Mouse (Mus musculus) MEL (cell line): Measurements from ENCODE around the gene Hist3h2a. TPM values are rescaled to one million over a fixed set of nuclear protein-coding genes. Genes with fewer than 3 reads are reported as not detected.

Experiments
- DNase-seq: peaks from one replicate; pipeline ENCODE4 v3.0.0; 2011; ENCODE audit warnings: low read depth, low spot score
- H3K27ac ChIP-seq: 2 replicates; pipeline ENCODE4 v1.5.1; 2012; ENCODE audit warnings: low read depth, mild to moderate bottlenecking, control low read depth, low read length, moderate library complexity; ENCODE audit not compliant: control insufficient read depth
- H3K27me3 ChIP-seq, 2 experiments: fragments of 150-350 bp in 1 of 2; sonication (generic) in 1 of 2; 2 replicates each; pipeline ENCODE4 v1.6.1; 2012; ENCODE audit warnings: low read length in 2 of 2, mild to moderate bottlenecking in 2 of 2, improper control_type of control experiment in 1 of 2, moderate library complexity in 1 of 2; ENCODE audit not compliant: insufficient read depth in 2 of 2, control insufficient read depth in 1 of 2
- H3K36me3 ChIP-seq, 2 experiments: 2 replicates each; pipeline ENCODE4 v1.6.1; 2012 to 2014; ENCODE audit warnings: low read length in 2 of 2, improper control_type of control experiment in 1 of 2, inconsistent platforms in 1 of 2, mild to moderate bottlenecking in 1 of 2; ENCODE audit not compliant: insufficient read depth in 2 of 2, control insufficient read depth in 1 of 2
- H3K4me1 ChIP-seq, 2 experiments: fragments of 150-350 bp in 1 of 2; sonication (generic) in 1 of 2; 2 replicates each; pipeline ENCODE4 v1.6.1; 2012; ENCODE audit warnings: low read length in 2 of 2, improper control_type of control experiment in 1 of 2, mild to moderate bottlenecking in 1 of 2; ENCODE audit not compliant: insufficient read depth in 2 of 2, control insufficient read depth in 1 of 2
- H3K4me3 ChIP-seq, 2 experiments: fragments of 150-350 bp in 1 of 2; sonication (generic) in 1 of 2; 2 replicates each; pipeline ENCODE4 v1.5.1; 2012; ENCODE audit warnings: low read depth in 2 of 2, low read length in 2 of 2, mild to moderate bottlenecking in 2 of 2, moderate library complexity in 2 of 2, control low read depth in 1 of 2, improper control_type of control experiment in 1 of 2; ENCODE audit not compliant: control insufficient read depth in 1 of 2, insufficient read depth in 1 of 2
- H3K79me2 ChIP-seq: 2 replicates; pipeline ENCODE4 v1.6.1; 2012; ENCODE audit warnings: mild to moderate bottlenecking, low read length, moderate library complexity; ENCODE audit not compliant: control insufficient read depth, poor library complexity, insufficient read depth
- H3K9ac ChIP-seq: 2 replicates; pipeline ENCODE4 v1.6.1; 2012; ENCODE audit warnings: low read depth, mild to moderate bottlenecking, control low read depth, low read length, moderate library complexity; ENCODE audit not compliant: control insufficient read depth, poor library complexity, severe bottlenecking
- H3K9me3 ChIP-seq: fragments of 150-350 bp; sonication (generic); replicated peaks from 2 replicates; pipeline ENCODE4 v1.6.1; 2012; ENCODE audit warnings: mild to moderate bottlenecking, low read length, improper control_type of control experiment, moderate library complexity; ENCODE audit not compliant: insufficient read depth
- BHLHE40 ChIP-seq: IDR thresholded peaks from 2 replicates; pipeline ENCODE4 v1.6.1; 2012; ENCODE audit warnings: low read depth, mild to moderate bottlenecking, inconsistent platforms, low read length, improper control_type of control experiment, borderline replicate concordance
- CHD1 ChIP-seq: IDR thresholded peaks from 2 replicates; pipeline ENCODE4 v1.6.1; 2012; ENCODE audit warnings: low read depth, mild to moderate bottlenecking, inconsistent platforms, low read length, improper control_type of control experiment
- E2F4 ChIP-seq: IDR thresholded peaks from 2 replicates; pipeline ENCODE4 v1.6.1; 2011; ENCODE audit warnings: low read depth, low read length, improper control_type of control experiment, borderline replicate concordance
- ELF1 ChIP-seq: IDR thresholded peaks from 2 replicates; pipeline ENCODE4 v1.6.1; 2014; ENCODE audit warnings: low read depth, mild to moderate bottlenecking, inconsistent platforms, low read length, improper control_type of control experiment, moderate library complexity
- GABPA ChIP-seq: IDR thresholded peaks from 2 replicates; pipeline ENCODE4 v1.6.1; 2012; ENCODE audit warnings: low read depth, mild to moderate bottlenecking, inconsistent platforms, low read length, improper control_type of control experiment, moderate library complexity
- GATA1 ChIP-seq: IDR thresholded peaks from 2 replicates; pipeline ENCODE4 v1.6.1; 2011; ENCODE audit warnings: low read depth, low read length, improper control_type of control experiment
- JUND ChIP-seq: IDR thresholded peaks from 2 replicates; pipeline ENCODE4 v1.6.1; 2011; ENCODE audit warnings: low read depth, mild to moderate bottlenecking, improper control_type of control experiment, low read length
- KAT2A ChIP-seq: conservative IDR thresholded peaks from 2 replicates; pipeline ENCODE4 v1.6.1; 2012; ENCODE audit warnings: low read depth, low read length, improper control_type of control experiment, inconsistent platforms
- MAFK ChIP-seq: IDR thresholded peaks from 2 replicates; pipeline ENCODE4 v1.6.1; 2011; ENCODE audit warnings: low read depth, mild to moderate bottlenecking, low read length, improper control_type of control experiment, borderline replicate concordance
- MAX ChIP-seq: IDR thresholded peaks from 2 replicates; pipeline ENCODE4 v1.6.1; 2011; ENCODE audit warnings: low read length, improper control_type of control experiment
- MAZ ChIP-seq: IDR thresholded peaks from 2 replicates; pipeline ENCODE4 v1.6.1; 2012; ENCODE audit warnings: low read depth, mild to moderate bottlenecking, inconsistent platforms, low read length, improper control_type of control experiment
- NELFE ChIP-seq: IDR thresholded peaks from 2 replicates; pipeline ENCODE4 v1.6.1; 2011; ENCODE audit warnings: low read depth, low read length, improper control_type of control experiment
- NRF1 ChIP-seq: IDR thresholded peaks from 2 replicates; pipeline ENCODE4 v1.6.1; 2014; ENCODE audit warnings: low read depth, mild to moderate bottlenecking, inconsistent platforms, low read length, improper control_type of control experiment, moderate library complexity; ENCODE audit not compliant: poor library complexity, insufficient read depth, severe bottlenecking
- POLR2A ChIP-seq, 2 experiments: IDR thresholded peaks; 2 replicates each; pipeline ENCODE4 v1.6.1; 2011 to 2012; ENCODE audit warnings: low read length in 2 of 2, mild to moderate bottlenecking in 2 of 2, control low read depth in 1 of 2, improper control_type of control experiment in 1 of 2, low read depth in 1 of 2, moderate library complexity in 1 of 2; ENCODE audit not compliant: control insufficient read depth in 1 of 2, insufficient read depth in 1 of 2, poor library complexity in 1 of 2
- POLR2AphosphoS2 ChIP-seq: IDR thresholded peaks from 2 replicates; pipeline ENCODE4 v1.6.1; 2011; ENCODE audit warnings: low read length, improper control_type of control experiment
- RCOR1 ChIP-seq: IDR thresholded peaks from 2 replicates; pipeline ENCODE4 v1.6.1; 2012; ENCODE audit warnings: low read depth, mild to moderate bottlenecking, inconsistent platforms, low read length, improper control_type of control experiment
- UBTF ChIP-seq: IDR thresholded peaks from 2 replicates; pipeline ENCODE4 v1.6.1; 2012; ENCODE audit warnings: low read depth, mild to moderate bottlenecking, inconsistent platforms, low read length, improper control_type of control experiment, moderate library complexity, borderline replicate concordance; ENCODE audit not compliant: insufficient read depth
- USF2 ChIP-seq, 2 experiments: IDR thresholded peaks; 2 replicates each; pipeline ENCODE4 v1.6.1; 2011 to 2012; ENCODE audit warnings: improper control_type of control experiment in 2 of 2, low read length in 2 of 2, borderline replicate concordance in 1 of 2, inconsistent platforms in 1 of 2, low read depth in 1 of 2, mild to moderate bottlenecking in 1 of 2; ENCODE audit not compliant: insufficient read depth in 1 of 2
- ZMIZ1 ChIP-seq: IDR thresholded peaks from 2 replicates; pipeline ENCODE4 v1.6.1; 2012; ENCODE audit warnings: low read depth, mild to moderate bottlenecking, inconsistent platforms, low read length, improper control_type of control experiment, moderate library complexity
- polyA plus RNA-seq, 2 experiments: library from polyadenylated mRNA; stranded (reverse) in 1 of 2; unstranded in 1 of 2; fragments of >175 nt in 1 of 2; fragments of >200 nt in 1 of 2; gene quantifications; 2 replicates each; pipeline versions ENCODE4 v1.2.1 to v1.2.4; 2012; ENCODE audit warnings: low replicate concordance in 2 of 2, low read depth in 1 of 2; ENCODE audit not compliant: insufficient read length in 2 of 2, insufficient read depth in 1 of 2, missing spikeins in 1 of 2
- total RNA-seq: library from RNA; depleted of rRNA; stranded (reverse); fragments of 300-350 nt; gene quantifications from 2 replicates; pipeline ENCODE4 v1.2.3, GENCODE M21; 2012

Hist3h2a gene
- total and polyA plus RNA-seq, 3 experiments = 0.42 to 184 TPM; not detected in 1

GRCm38 (mm10) chr11:58958536-58958935, 4.1 kb downstream of the Hist3h2a start:
- H3K4me3 ChIP-seq = no peak overlapping the region
- H3K9me3 ChIP-seq = no peaks in the 10 kb centered on the region
- H3K4me1 ChIP-seq = peaks cover 5 to 8% of the 10 kb centered on the region in 2 experiments; a peak in 3 of 4 replicates
- DNase-seq = no peak
- TF ChIP-seq POLR2A (IDR thresholded peaks at IDR 0.05; ENCODE audit: control insufficient read depth in 1 of 2, insufficient read depth in 1 of 2, low read depth in 1 of 2, low read length in 2 of 2, poor library complexity in 1 of 2) = no peak
- TF ChIP-seq BHLHE40 = no peak
- no peak for TF ChIP-seq USF2 (IDR thresholded peaks at IDR 0.05; ENCODE audit: borderline replicate concordance in 1 of 2, insufficient read depth in 1 of 2, low read depth in 1 of 2, low read length in 2 of 2)
- no peak for TF ChIP-seq MAX
- no peak for TF ChIP-seq POLR2AphosphoS2
- no peak for TF ChIP-seq NRF1
- no peak for TF ChIP-seq GABPA
- no peak for TF ChIP-seq KAT2A
- H3K36me3 ChIP-seq = peaks cover 0 to 10% of the 10 kb centered on the region in 2 experiments; a peak in 2 of 4 replicates
- no peak overlapping the region for H3K27ac ChIP-seq
- no peak overlapping the region for H3K9ac ChIP-seq
- H3K79me2 ChIP-seq = peaks cover 11% of the 10 kb centered on the region
- H3K27me3 ChIP-seq = no peaks in the 10 kb centered on the region

- Histone ChIP-seq H3K4me3 (no peak overlapping the region), H3K79me2 (peaks cover 11% of the 10 kb centered on the region), H3K9ac (no peak overlapping the region), H3K36me3 (peaks cover 0 to 10% of the 10 kb centered on the region in 2 experiments; a peak in 2 of 4 replicates), H3K9me3 (no peaks in the 10 kb centered on the region), H3K27me3 (no peaks in the 10 kb centered on the region), H3K27ac (no peak overlapping the region), H3K4me1 (peaks cover 5% of the 10 kb centered on the region in 2 experiments; a peak in 3 of 4 replicates)
- no peak for TF ChIP-seq ELF1
- DNase-seq = no peak
Observed at GRCm38 (mm10) chr11:58959186-58959825, 4.8 kb downstream of the Hist3h2a start.

- H3K9ac ChIP-seq = no peak overlapping the region
- no peak overlapping the region for H3K4me3 ChIP-seq
- no peak overlapping the region for H3K27ac ChIP-seq
- no peaks in the 10 kb centered on the region for H3K9me3 ChIP-seq
- no peaks in the 10 kb centered on the region for H3K27me3 ChIP-seq
- peaks cover 10% of the 10 kb centered on the region for H3K79me2 ChIP-seq
- H3K36me3 ChIP-seq = peaks cover 0 to 10% of the 10 kb centered on the region in 2 experiments; a peak in 2 of 4 replicates
- TF ChIP-seq MAFK (no peak), E2F4 (no peak), CHD1 (no peak), GATA1 (no peak), UBTF (no peak), JUND (no peak), NELFE (no peak), MAZ (no peak), RCOR1 (no peak), KAT2A (no peak), ZMIZ1 (no peak)
- H3K4me1 ChIP-seq = peaks cover 5% of the 10 kb centered on the region in 2 experiments; a peak in 3 of 4 replicates
- no peak for DNase-seq
Observed at GRCm38 (mm10) chr11:58959921-58960465, 5.5 kb downstream of the Hist3h2a start.
